Mouse (Mus musculus) midbrain, embryonic 11.5 days (tissue): ENCODE measurements around the gene Zfp13. TPM values are rescaled to one million over a fixed set of nuclear protein-coding genes. Genes with fewer than 3 reads are reported as not detected.

ENCODE experiments used
- ATAC-seq: fragments of 200-750 bp; cut with Nextera tagmentation; 2 replicates; pipeline ENCODE4 v1.8.0; 2017; ENCODE audit warnings: moderate TSS enrichment, moderate library complexity; ENCODE audit not compliant: low FRiP score
- DNase-seq: peaks from one replicate; pipeline ENCODE4 v3.0.0; 2015; ENCODE audit warnings: low spot score; ENCODE audit errors: missing footprints
- H3K27ac ChIP-seq: fragments of 300-500 bp; sonication (generic); 2 replicates; pipeline ENCODE4 v1.5.1; 2014; ENCODE audit warnings: low read depth, low read length
- H3K27me3 ChIP-seq: fragments of 300-500 bp; sonication (generic); 2 replicates; pipeline ENCODE4 v1.6.1; 2014; ENCODE audit warnings: mild to moderate bottlenecking, low read length, moderate library complexity, mixed read lengths; ENCODE audit not compliant: control insufficient read depth, insufficient read depth
- H3K36me3 ChIP-seq: fragments of 300-500 bp; sonication (generic); 2 replicates; pipeline ENCODE4 v1.6.1; 2014; ENCODE audit warnings: mild to moderate bottlenecking, low read length, moderate library complexity, mixed read lengths; ENCODE audit not compliant: control insufficient read depth, insufficient read depth
- H3K4me1 ChIP-seq: fragments of 300-500 bp; sonication (generic); 2 replicates; pipeline ENCODE4 v1.6.1; 2014; ENCODE audit warnings: low read length; ENCODE audit not compliant: control insufficient read depth, insufficient read depth
- H3K4me2 ChIP-seq: fragments of 300-500 bp; sonication (generic); 2 replicates; pipeline ENCODE4 v1.6.1; 2014; ENCODE audit warnings: mild to moderate bottlenecking, moderate library complexity
- H3K4me3 ChIP-seq: fragments of 300-500 bp; sonication (generic); 2 replicates; pipeline ENCODE4 v1.5.1; 2014; ENCODE audit warnings: low read depth, low read length
- H3K9ac ChIP-seq: fragments of 300-500 bp; sonication (generic); 2 replicates; pipeline ENCODE4 v1.6.1; 2014; ENCODE audit warnings: low read length
- H3K9me3 ChIP-seq: fragments of 300-500 bp; sonication (generic); 2 replicates; pipeline ENCODE4 v1.6.1; 2016; ENCODE audit warnings: low read length; ENCODE audit not compliant: control insufficient read depth
- WGBS: fragments of 180-500 bp; shearing (Covaris S2); extraction: QIAGEN DNeasy Blood & Tissue Kit; methylation state at CpG from one replicate; pipeline ENCODE4 v1.1.7; 2014; 5-methylcytosine and 5-hydroxymethylcytosine counted together
- polyA plus RNA-seq: library from polyadenylated mRNA; unstranded; fragments of >200 nt; fragmentation: Nextera tagmentation; extraction: Ambion mirVana; gene quantifications from 2 replicates; pipeline ENCODE4 v1.2.1, GENCODE M21; 2014

Gene Zfp13
- polyA plus RNA-seq, 1 experiment from 2014 or later = 16.5 TPM

DNA sequence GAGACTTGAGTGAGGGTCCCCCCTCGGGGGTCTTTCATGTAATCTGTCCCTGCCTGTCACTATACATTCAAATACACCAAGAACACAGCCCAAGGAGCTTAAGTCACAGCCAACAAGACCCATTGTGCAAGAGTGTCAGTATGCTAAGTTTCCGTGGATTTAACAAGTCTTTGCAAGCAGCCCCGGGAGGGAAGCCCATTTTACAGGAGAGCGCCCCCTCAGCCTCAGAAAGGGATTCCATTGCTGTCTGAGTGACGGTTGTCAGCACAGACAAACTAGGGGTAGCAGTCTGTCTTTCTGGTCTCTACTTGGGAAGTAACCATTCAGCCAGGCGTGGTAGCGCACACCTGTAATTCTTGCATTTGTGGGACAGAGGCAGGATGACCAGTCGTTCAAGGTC, 25.2 kb downstream of the Zfp13 start:
- no peak overlapping the region for H3K4me3 ChIP-seq
- H3K4me1 ChIP-seq = no peaks in the 10 kb centered on the region
- DNase-seq (no peak), ATAC-seq (no peak)
- H3K4me2 ChIP-seq = no peak overlapping the region
- H3K9me3 ChIP-seq = no peaks in the 10 kb centered on the region
- no peak overlapping the region for H3K9ac ChIP-seq
- peaks cover 14% of the 10 kb centered on the region for H3K36me3 ChIP-seq
- H3K27ac ChIP-seq = no peak overlapping the region
- 91% methylated on average over 8 of the region's 8 CpGs for WGBS
- no peaks in the 10 kb centered on the region for H3K27me3 ChIP-seq

GRCm38 (mm10) chr17:23572059-23572458, 27.2 kb downstream of the Zfp13 start:
- Histone ChIP-seq H3K4me3 (no peak overlapping the region), H3K27me3 (no peaks in the 10 kb centered on the region), H3K4me2 (no peak overlapping the region), H3K27ac (no peak overlapping the region), H3K9me3 (no peaks in the 10 kb centered on the region), H3K36me3 (peaks cover 14% of the 10 kb centered on the region), H3K4me1 (no peaks in the 10 kb centered on the region), H3K9ac (no peak overlapping the region)
- WGBS = 82% methylated on average over 6 of the region's 6 CpGs
- ATAC-seq (no peak), DNase-seq (no peak)

- no peak overlapping the region for H3K4me3 ChIP-seq
- no peaks in the 10 kb centered on the region for H3K27me3 ChIP-seq
- H3K36me3 ChIP-seq = peaks cover 6% of the 10 kb centered on the region
- H3K9me3 ChIP-seq = no peaks in the 10 kb centered on the region
- DNase-seq = peak; percentile 88
- H3K4me2 ChIP-seq = no peak overlapping the region
- 0 out of 2 replicates have a peak, but pooled peaks have one; percentile 28 for ATAC-seq
- H3K4me1 ChIP-seq = no peaks in the 10 kb centered on the region
- no peak overlapping the region for H3K9ac ChIP-seq
- no peak overlapping the region for H3K27ac ChIP-seq
- WGBS = 25% methylated on average over 5 of the region's 5 CpGs
Observed at GRCm38 (mm10) chr17:23571084-23571483, 28.2 kb downstream of the Zfp13 start.

DNA sequence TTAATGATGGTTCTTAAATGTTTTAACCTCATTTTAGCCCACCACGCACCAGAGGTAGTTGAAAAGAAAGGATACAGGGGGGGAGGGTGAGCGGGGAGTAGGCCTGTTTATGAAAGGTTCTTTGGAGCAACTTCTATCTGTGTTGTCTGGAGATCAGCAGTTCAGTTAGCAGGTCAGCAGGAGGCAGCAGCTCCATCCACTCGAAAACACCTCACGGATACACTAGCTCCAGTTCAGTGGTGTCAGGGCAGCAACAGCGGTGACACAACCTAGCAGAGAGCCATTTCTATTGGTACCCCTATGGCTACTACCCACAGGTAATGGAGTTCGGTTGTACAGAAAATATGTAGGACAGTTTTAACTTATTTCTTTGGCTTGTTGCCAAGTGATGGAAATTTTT, 29.3 kb downstream of the Zfp13 start:
- peaks cover 3% of the 10 kb centered on the region; the same call in 1 of the 2 replicates for H3K4me1 ChIP-seq
- no peaks in the 10 kb centered on the region for H3K27me3 ChIP-seq
- H3K36me3 ChIP-seq = no peaks in the 10 kb centered on the region; the same call in 1 of the 2 replicates
- WGBS = 47% methylated on average over 6 of the region's 6 CpGs
- no peaks in the 10 kb centered on the region for H3K9me3 ChIP-seq
- no peak for DNase-seq
- no peak overlapping the region for H3K4me2 ChIP-seq
- H3K27ac ChIP-seq = no peak overlapping the region
- no peak overlapping the region for H3K9ac ChIP-seq
- H3K4me3 ChIP-seq = no peak overlapping the region
- ATAC-seq = no peak

DNA sequence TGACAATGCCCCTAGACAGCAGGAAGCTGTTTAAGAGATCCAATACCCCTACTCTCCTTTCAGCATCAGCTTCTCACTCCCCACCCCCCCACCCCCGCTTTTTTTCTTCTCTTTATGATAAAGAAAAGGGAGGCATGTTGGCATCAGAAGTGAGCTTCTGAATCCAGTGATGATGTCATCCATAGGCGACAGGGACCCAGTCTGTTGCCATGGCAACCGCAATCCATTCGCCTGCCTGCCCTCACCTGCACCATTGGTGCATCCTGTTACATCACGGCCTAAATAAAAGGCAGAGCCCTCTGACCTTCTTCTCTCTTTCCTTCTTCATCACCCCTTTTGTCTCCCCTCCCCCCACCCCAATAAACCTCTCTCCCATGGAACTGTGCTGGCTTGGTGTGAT, 30.9 kb downstream of the Zfp13 start:
- H3K9me3 ChIP-seq = no peaks in the 10 kb centered on the region
- WGBS = 24% methylated on average over 5 of the region's 5 CpGs
- H3K36me3 ChIP-seq = no peaks in the 10 kb centered on the region; the same call in 1 of the 2 replicates

DNA sequence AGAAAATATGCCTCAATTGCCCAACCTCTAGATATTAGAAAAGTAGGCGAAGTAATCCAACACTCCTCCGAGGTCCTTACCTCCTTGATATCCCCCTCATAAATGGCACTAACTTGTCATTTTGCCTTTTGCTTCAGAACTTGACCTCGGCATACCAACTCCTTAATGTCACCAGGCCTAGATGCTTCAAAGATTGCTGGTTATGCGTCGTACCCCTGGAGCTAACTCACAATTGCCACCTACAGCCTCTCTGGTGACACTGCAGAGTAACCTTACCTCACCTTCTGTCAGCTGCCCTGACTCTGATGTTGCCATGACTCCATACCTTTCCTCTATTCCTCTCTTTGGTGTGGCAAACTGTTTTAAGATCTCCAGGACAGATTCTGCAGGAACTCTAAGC, 32.5 kb downstream of the Zfp13 start:
- no peaks in the 10 kb centered on the region for H3K36me3 ChIP-seq
- ATAC-seq (no peak), DNase-seq (no peak)
- H3K9ac ChIP-seq = no peak overlapping the region
- 52% methylated on average over 5 of the region's 5 CpGs for WGBS
- H3K4me3 ChIP-seq = no peak overlapping the region
- no peak overlapping the region for H3K27ac ChIP-seq
- H3K9me3 ChIP-seq = no peaks in the 10 kb centered on the region
- H3K27me3 ChIP-seq = no peaks in the 10 kb centered on the region
- no peak overlapping the region for H3K4me2 ChIP-seq
- H3K4me1 ChIP-seq = peaks cover 8% of the 10 kb centered on the region

More for the DNA sequence above, 30.9 kb downstream of the Zfp13 start:
- H3K4me3 ChIP-seq = no peak overlapping the region
- DNase-seq = no peak
- no peak overlapping the region for H3K27ac ChIP-seq
- H3K4me1 ChIP-seq = peaks cover 8% of the 10 kb centered on the region
- no peak overlapping the region for H3K4me2 ChIP-seq
- H3K9ac ChIP-seq = no peak overlapping the region
- H3K27me3 ChIP-seq = no peaks in the 10 kb centered on the region
- no peak for ATAC-seq

DNA sequence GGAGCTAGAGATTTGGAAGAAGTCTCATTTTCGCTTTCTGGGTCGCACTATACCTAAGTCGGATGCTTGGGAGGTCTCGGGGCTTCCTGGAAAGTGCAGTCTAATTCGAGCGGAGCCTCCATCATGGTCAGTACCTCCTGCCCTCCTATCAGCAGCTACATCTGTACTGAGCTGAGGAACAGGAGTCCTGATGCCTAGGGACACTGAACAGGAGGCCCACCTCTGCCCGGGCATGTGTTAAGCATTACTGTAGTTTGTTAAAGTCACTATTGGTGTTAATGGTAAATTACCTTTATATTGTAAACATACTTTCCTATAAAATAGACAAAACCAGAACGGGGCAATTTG, 34.9 kb downstream of the Zfp13 start:
- WGBS = 2% methylated on average over 8 of the region's 8 CpGs
- H3K9ac ChIP-seq = peak overlapping the region; percentile 94
- peaks cover 8% of the 10 kb centered on the region for H3K4me1 ChIP-seq
- DNase-seq = no peak
- H3K36me3 ChIP-seq = peaks cover 7% of the 10 kb centered on the region; the same call in 1 of the 2 replicates
- H3K27me3 ChIP-seq = no peaks in the 10 kb centered on the region
- H3K27ac ChIP-seq = peak overlapping the region; percentile 84
- no peaks in the 10 kb centered on the region for H3K9me3 ChIP-seq
- ATAC-seq = peak; percentile 83
- peak overlapping the region; percentile 77 for H3K4me2 ChIP-seq
- H3K4me3 ChIP-seq = peak overlapping the region; percentile 75

- ATAC-seq = peak; percentile 97
- H3K9ac ChIP-seq = peak within 1 kb of the TSS; percentile 94
- peak within 1 kb of the TSS; percentile 77 for H3K4me2 ChIP-seq
- no peaks in the 10 kb centered on the region for H3K27me3 ChIP-seq
- H3K27ac ChIP-seq = peak within 1 kb of the TSS; percentile 84
- WGBS = 1% methylated on average over 59 of the region's 59 CpGs
- peak within 1 kb of the TSS; percentile 75 for H3K4me3 ChIP-seq
- no peaks in the 10 kb centered on the region for H3K9me3 ChIP-seq
- peaks cover 8% of the 10 kb centered on the region for H3K4me1 ChIP-seq
- DNase-seq = peak; percentile 99
- H3K36me3 ChIP-seq = peaks cover 13% of the 10 kb centered on the region; the same call in 1 of the 2 replicates
Observed at GRCm38 (mm10) chr17:23563595-23564367, 35.5 kb downstream of the Zfp13 start, which contains the start of gene Zfp213. Gene Zfp213, minus strand, starts transcription at chr17:23564238.

DNA sequence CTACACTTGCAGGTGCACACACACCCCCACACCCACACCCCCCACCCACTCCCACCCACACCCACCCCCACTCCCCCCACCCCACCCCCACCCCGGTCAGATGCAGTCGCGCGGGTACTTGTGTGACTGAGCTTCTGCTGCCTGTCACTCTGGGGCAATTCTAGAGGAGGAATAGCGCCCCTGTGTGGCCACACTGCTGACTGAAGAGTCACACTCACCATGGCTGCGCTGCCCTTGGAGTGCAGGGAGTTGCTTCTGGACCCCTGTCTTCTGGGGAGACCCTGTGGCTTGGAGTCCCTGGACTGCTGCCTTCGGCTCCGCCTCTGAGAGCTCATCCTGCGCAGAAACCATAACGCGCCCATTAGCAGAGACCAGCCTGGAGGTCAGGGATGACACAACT, 39.5 kb downstream of the Zfp13 start:
- H3K4me1 ChIP-seq = peaks cover 2% of the 10 kb centered on the region
- no peak overlapping the region for H3K4me2 ChIP-seq
- H3K27me3 ChIP-seq = no peaks in the 10 kb centered on the region
- no peak overlapping the region for H3K4me3 ChIP-seq
- DNase-seq (no peak), ATAC-seq (no peak)
- no peak overlapping the region for H3K9ac ChIP-seq
- WGBS = 54% methylated on average over 10 of the region's 11 CpGs
- no peaks in the 10 kb centered on the region for H3K9me3 ChIP-seq
- no peak overlapping the region for H3K27ac ChIP-seq
- peaks cover 33% of the 10 kb centered on the region; the same call in 1 of the 2 replicates for H3K36me3 ChIP-seq
